Mouse (Mus musculus) bone marrow, adult 2 months (tissue): ENCODE data around the gene Wrnip1.

Experiments used
- CTCF ChIP-seq: fragments of 200-500 bp; IDR thresholded peaks from 2 replicates; pipeline ENCODE4 v1.5.1; 2011; ENCODE audit warnings: low read length, control low read depth; ENCODE audit not compliant: control insufficient read depth, insufficient read depth
- POLR2A ChIP-seq: fragments of 200-500 bp; IDR thresholded peaks from 2 replicates; pipeline ENCODE4 v1.6.1; 2011; ENCODE audit warnings: low read depth, mild to moderate bottlenecking, control low read depth, low read length, borderline replicate concordance; ENCODE audit not compliant: control insufficient read depth

- TF ChIP-seq CTCF: no peak
- no peak for TF ChIP-seq POLR2A
Observed at GRCm38 (mm10) chr13:32867030-32867429, 65.2 kb downstream of the Wrnip1 start.
